Mouse (Mus musculus) heart, embryonic 14.5 days (tissue): ENCODE measurements around the gene Klhl35. TPM values are rescaled to one million over a fixed set of nuclear protein-coding genes. Genes with fewer than 3 reads are reported as not detected.

Experiments used
- ATAC-seq: fragments of 200-750 bp; cut with Nextera tagmentation; 2 replicates; pipeline ENCODE4 v1.8.0; 2017; ENCODE audit warnings: low read depth, moderate TSS enrichment; ENCODE audit not compliant: insufficient number of reproducible peaks, insufficient read depth, low FRiP score
- H3K27ac ChIP-seq, 2 experiments: fragments of 200-500 bp in 1 of 2; fragments of 300-500 bp in 1 of 2; sonication (generic) in 1 of 2; replicated peaks in 1 of 2; 2 replicates each; pipeline ENCODE4 v1.5.1; 2012 to 2014; ENCODE audit warnings: low read depth in 2 of 2, low read length in 2 of 2, control low read depth in 1 of 2, mild to moderate bottlenecking in 1 of 2, mixed read lengths in 1 of 2; ENCODE audit not compliant: control insufficient read depth in 1 of 2, insufficient read depth in 1 of 2
- H3K27me3 ChIP-seq: fragments of 300-500 bp; sonication (generic); 2 replicates; pipeline ENCODE4 v1.6.1; 2014; ENCODE audit warnings: mild to moderate bottlenecking, low read length, control low read depth; ENCODE audit not compliant: control insufficient read depth, insufficient read depth
- H3K36me3 ChIP-seq: fragments of 300-500 bp; sonication (generic); 2 replicates; pipeline ENCODE4 v1.6.1; 2014; ENCODE audit warnings: mild to moderate bottlenecking, control low read depth, low read length, mixed read lengths; ENCODE audit not compliant: control insufficient read depth, insufficient read depth
- H3K4me1 ChIP-seq, 2 experiments: fragments of 200-500 bp in 1 of 2; fragments of 300-500 bp in 1 of 2; sonication (generic) in 1 of 2; 2 replicates each; pipeline ENCODE4 v1.6.1; 2012 to 2014; ENCODE audit warnings: low read length in 2 of 2, control low read depth in 1 of 2, mixed read lengths in 1 of 2; ENCODE audit not compliant: control insufficient read depth in 2 of 2, insufficient read depth in 2 of 2
- H3K4me2 ChIP-seq: fragments of 300-500 bp; sonication (generic); 2 replicates; pipeline ENCODE4 v1.6.1; 2014; ENCODE audit warnings: mild to moderate bottlenecking, low read length
- H3K4me3 ChIP-seq, 2 experiments: fragments of 200-500 bp in 1 of 2; fragments of 300-500 bp in 1 of 2; sonication (generic) in 1 of 2; 2 replicates each; pipeline ENCODE4 v1.5.1; 2012 to 2014; ENCODE audit warnings: low read length in 2 of 2, mild to moderate bottlenecking in 2 of 2, control low read depth in 1 of 2, low read depth in 1 of 2, moderate library complexity in 1 of 2; ENCODE audit not compliant: control insufficient read depth in 1 of 2, insufficient read depth in 1 of 2
- H3K9ac ChIP-seq: fragments of 300-500 bp; sonication (generic); 2 replicates; pipeline ENCODE4 v1.6.1; 2014; ENCODE audit warnings: mild to moderate bottlenecking, low read length
- H3K9me3 ChIP-seq: fragments of 300-500 bp; sonication (generic); 2 replicates; pipeline ENCODE4 v1.6.1; 2016; ENCODE audit warnings: low read length, control low read depth; ENCODE audit not compliant: control insufficient read depth
- WGBS: fragments of 180-500 bp; shearing (Covaris S2); extraction: QIAGEN DNeasy Blood & Tissue Kit; methylation state at CpG from one replicate; pipeline ENCODE4 v1.1.7; 2014; 5-methylcytosine and 5-hydroxymethylcytosine counted together
- polyA plus RNA-seq: library from polyadenylated mRNA; unstranded; fragments of >200 nt; fragmentation: Nextera tagmentation; extraction: Ambion mirVana; gene quantifications from 2 replicates; pipeline ENCODE4 v1.2.1, GENCODE M21; 2014

The Klhl35 gene
- polyA plus RNA-seq, 1 experiment from 2014 or later: 1.1 TPM

DNA sequence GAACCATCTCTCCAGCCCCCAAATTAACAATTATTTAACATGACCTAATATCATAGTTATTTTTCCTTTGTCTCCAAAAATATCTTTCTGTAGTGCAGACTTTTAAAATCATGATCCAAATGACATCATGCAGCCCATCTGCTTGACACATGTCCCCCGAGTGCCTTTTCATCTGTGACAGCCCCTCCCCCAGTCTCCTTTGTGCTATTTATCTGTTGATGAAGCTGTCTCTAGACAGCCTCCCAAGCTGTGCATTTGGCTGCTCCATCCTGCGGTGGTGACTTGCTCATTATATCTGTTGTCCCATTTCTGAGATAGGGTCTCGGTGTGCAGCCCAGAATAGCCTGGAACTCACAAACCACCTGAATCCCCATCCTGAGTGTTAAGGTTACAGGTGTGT is 16.1 kb upstream of the Klhl35 start:
- 58% methylated on average over 3 of the region's 3 CpGs for WGBS
- H3K27ac ChIP-seq: no peak overlapping the region

DNA sequence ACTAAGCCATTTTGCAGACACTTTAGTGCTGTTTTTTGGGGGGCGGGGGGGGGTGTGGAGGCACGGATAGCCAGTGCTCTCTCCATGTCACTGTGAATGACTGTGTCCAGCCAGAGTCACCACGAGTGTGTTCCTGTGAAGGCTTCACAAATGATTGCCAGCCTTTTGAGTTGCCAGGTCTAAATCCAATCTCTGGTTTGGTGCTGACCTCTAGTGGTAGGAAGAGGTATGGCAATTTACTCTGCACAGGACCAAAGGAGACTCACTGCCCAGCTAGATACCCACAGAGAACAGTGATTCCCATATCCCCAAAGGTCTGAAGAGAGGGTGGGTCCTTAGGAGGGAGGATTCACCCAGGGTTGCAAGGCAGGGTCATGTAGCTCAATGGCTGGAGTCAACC is 15.1 kb upstream of the Klhl35 start:
- H3K4me1 ChIP-seq: peaks cover 8 to 9% of the 10 kb centered on the region in 2 experiments
- 2% methylated on average over 3 of the region's 3 CpGs for WGBS

More for the DNA sequence above, 16.1 kb upstream of the Klhl35 start:
- no peak overlapping the region for H3K9ac ChIP-seq
- no peaks in the 10 kb centered on the region for H3K9me3 ChIP-seq
- no peak overlapping the region for H3K4me2 ChIP-seq
- H3K36me3 ChIP-seq: peaks cover 26% of the 10 kb centered on the region
- no peak for ATAC-seq
- H3K27me3 ChIP-seq: no peaks in the 10 kb centered on the region
- no peak overlapping the region for H3K4me3 ChIP-seq
- H3K4me1 ChIP-seq: peaks cover 8 to 9% of the 10 kb centered on the region in 2 experiments

GRCm38 (mm10) chr7:99452859-99453258 is 12.9 kb upstream of the Klhl35 start:
- no peak overlapping the region for H3K27ac ChIP-seq
- no peak overlapping the region for H3K4me2 ChIP-seq
- H3K4me3 ChIP-seq: no peak overlapping the region
- peaks cover 8 to 9% of the 10 kb centered on the region in 2 experiments for H3K4me1 ChIP-seq
- no peaks in the 10 kb centered on the region for H3K9me3 ChIP-seq
- no peak overlapping the region for H3K9ac ChIP-seq
- H3K27me3 ChIP-seq: no peaks in the 10 kb centered on the region
- ATAC-seq: no peak
- 57% methylated on average over 7 of the region's 7 CpGs for WGBS
- peaks cover 30% of the 10 kb centered on the region for H3K36me3 ChIP-seq

More for the DNA sequence above, 15.1 kb upstream of the Klhl35 start:
- no peaks in the 10 kb centered on the region for H3K9me3 ChIP-seq
- no peaks in the 10 kb centered on the region for H3K27me3 ChIP-seq
- no peak overlapping the region for H3K4me2 ChIP-seq
- H3K4me3 ChIP-seq: no peak overlapping the region
- H3K36me3 ChIP-seq: peaks cover 27% of the 10 kb centered on the region
- H3K9ac ChIP-seq: no peak overlapping the region
- no peak overlapping the region for H3K27ac ChIP-seq
- peak; percentile 33; the same call in 1 of the 2 replicates for ATAC-seq

GRCm38 (mm10) chr7:99454044-99454443 is 11.8 kb upstream of the Klhl35 start:
- Histone ChIP-seq H3K9me3 (no peaks in the 10 kb centered on the region), H3K4me2 (no peak overlapping the region), H3K4me3 (no peak overlapping the region), H3K27ac (no peak overlapping the region), H3K36me3 (peaks cover 31% of the 10 kb centered on the region), H3K9ac (no peak overlapping the region), H3K27me3 (no peaks in the 10 kb centered on the region), H3K4me1 (peaks cover 8 to 9% of the 10 kb centered on the region in 2 experiments)
- ATAC-seq: no peak
- WGBS: 80% methylated on average over 4 of the region's 4 CpGs

- Histone ChIP-seq H3K9me3 (0 out of 2 replicates have a peak, but pooled peaks cover 2% of the 10 kb centered on the region), H3K27ac (no peak overlapping the region), H3K4me1 (no peaks in the 10 kb centered on the region), H3K9ac (no peak overlapping the region), H3K27me3 (no peaks in the 10 kb centered on the region), H3K4me2 (no peak overlapping the region), H3K36me3 (peaks cover 53% of the 10 kb centered on the region), H3K4me3 (no peak overlapping the region)
- WGBS: 86% methylated on average over 8 of the region's 8 CpGs
- no peak for ATAC-seq
Measured at GRCm38 (mm10) chr7:99458849-99459248, 7.0 kb upstream of the Klhl35 start.

DNA sequence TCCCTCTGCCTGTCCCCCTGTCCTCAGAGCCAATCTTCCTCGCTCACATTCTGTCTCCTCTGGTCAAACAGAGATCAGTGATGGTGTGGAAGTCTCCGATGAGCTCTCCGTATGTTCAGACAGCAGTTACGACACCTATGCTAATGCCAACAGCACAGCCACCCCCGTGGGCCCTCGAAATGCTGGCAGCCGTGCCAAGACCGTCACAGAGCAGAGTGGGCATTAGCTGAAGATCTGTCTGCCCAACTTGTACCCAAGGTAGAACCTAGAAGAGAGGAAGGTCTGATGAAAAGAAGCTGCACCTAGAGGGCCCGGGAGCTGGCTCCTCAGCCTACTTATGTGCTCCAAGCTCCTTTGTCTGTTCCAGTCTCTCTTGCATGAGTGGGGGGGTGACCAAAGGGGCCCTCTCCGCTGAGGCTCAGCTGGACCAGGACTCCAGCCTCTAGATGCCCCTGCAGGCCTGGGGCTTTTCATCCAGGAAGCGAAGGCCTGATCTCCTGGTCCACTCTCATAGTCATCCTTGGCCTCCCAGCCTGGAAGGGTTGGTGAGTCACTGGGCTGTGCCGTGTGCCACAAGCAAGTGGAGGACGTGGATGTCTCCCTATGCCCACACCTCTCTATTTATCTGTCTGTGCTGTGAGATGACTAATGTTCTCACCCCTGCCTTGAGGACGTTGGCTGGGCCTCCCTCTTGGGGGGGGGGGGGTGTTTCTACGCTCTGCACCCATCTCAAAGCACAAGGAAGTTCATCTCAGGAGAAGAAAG is 5.7 kb upstream of the Klhl35 start:
- no peak overlapping the region for H3K9ac ChIP-seq
- no peak overlapping the region for H3K4me2 ChIP-seq
- WGBS: 86% methylated on average over 15 of the region's 15 CpGs
- no peak for ATAC-seq
- 0 out of 2 replicates have a peak, but pooled peaks cover 2% of the 10 kb centered on the region for H3K9me3 ChIP-seq
- peaks cover 45% of the 10 kb centered on the region for H3K36me3 ChIP-seq
- H3K27me3 ChIP-seq: no peaks in the 10 kb centered on the region
- H3K27ac ChIP-seq: no peak overlapping the region
- no peaks in the 10 kb centered on the region for H3K4me1 ChIP-seq
- no peak overlapping the region for H3K4me3 ChIP-seq

GRCm38 (mm10) chr7:99463120-99463519 is 2.7 kb upstream of the Klhl35 start:
- no peak for ATAC-seq
- H3K27me3 ChIP-seq: no peaks in the 10 kb centered on the region
- H3K4me2 ChIP-seq: no peak overlapping the region
- 77% methylated on average over 2 of the region's 2 CpGs for WGBS
- 0 out of 2 replicates have a peak, but pooled peaks cover 2% of the 10 kb centered on the region for H3K9me3 ChIP-seq
- peaks cover 16 to 20% of the 10 kb centered on the region in 2 experiments for H3K4me1 ChIP-seq
- no peak overlapping the region for H3K4me3 ChIP-seq
- H3K9ac ChIP-seq: no peak overlapping the region
- H3K27ac ChIP-seq: no peak overlapping the region
- peaks cover 38% of the 10 kb centered on the region for H3K36me3 ChIP-seq
